Mouse (Mus musculus) cerebellum, adult 18-20 months (tissue): ENCODE measurements around the gene 1810049J17Rik.
"Not testable (repeated sequence)": the region's sequence is repeated elsewhere in the genome, so short reads cannot be mapped to it uniquely, and the experiment has no call there.

Experiments used
- DNase-seq, 2 experiments: peaks; one replicate each; pipeline ENCODE4 v3.0.0; 2021

The 1810049J17Rik gene

GRCm38 (mm10) chr15:12321788-12322621 lies at the start of gene 1810049J17Rik:
Gene 1810049J17Rik (minus strand): TSS chr15:12321899.
- peak in 1 of 2 experiments; percentile 43 for DNase-seq

DNA sequence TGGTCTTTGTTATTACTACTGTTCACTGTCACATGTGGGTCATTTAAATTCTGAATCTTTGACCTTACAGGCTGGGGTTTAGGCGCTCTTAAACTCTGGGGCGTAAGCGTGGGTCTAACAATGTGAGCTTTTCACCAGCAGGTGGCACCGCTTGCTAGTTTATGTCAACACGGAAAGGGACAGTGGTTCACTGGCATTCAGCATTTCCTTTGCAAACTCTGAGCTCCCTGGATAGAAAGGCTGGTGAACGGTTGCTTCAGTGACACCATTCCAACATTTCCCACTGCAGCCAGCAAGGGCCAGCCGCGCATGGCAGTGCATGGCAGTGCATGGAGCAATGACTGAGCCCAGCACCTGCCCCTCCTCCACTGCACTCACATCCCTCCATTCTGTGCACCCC lies 49.5 kb upstream of the 1810049J17Rik start:
- DNase-seq: peak; percentile 77 to 81

DNA sequence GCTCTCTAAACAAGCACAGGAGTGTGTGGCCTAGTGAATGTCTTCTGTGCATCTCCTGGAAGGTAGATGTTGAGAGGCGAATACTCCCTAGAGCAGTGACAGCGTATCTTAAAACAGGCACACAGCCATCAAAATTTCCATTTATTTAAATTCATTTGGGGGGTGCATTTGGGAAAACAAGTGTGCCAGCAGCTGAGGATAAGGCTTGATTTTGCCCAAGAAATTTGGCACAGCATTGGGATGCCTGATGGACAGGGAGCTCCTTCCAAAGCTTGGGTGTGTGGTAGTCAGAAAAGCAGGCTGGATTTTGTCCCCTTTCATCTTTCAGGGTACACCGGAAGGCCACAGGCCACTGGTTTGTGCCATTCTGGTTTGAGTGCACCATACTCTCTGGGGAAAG lies 48.4 kb upstream of the 1810049J17Rik start:
- DNase-seq: no peak

GRCm38 (mm10) chr15:12368850-12369249 lies 47.2 kb upstream of the 1810049J17Rik start:
- DNase-seq: no peak

DNA sequence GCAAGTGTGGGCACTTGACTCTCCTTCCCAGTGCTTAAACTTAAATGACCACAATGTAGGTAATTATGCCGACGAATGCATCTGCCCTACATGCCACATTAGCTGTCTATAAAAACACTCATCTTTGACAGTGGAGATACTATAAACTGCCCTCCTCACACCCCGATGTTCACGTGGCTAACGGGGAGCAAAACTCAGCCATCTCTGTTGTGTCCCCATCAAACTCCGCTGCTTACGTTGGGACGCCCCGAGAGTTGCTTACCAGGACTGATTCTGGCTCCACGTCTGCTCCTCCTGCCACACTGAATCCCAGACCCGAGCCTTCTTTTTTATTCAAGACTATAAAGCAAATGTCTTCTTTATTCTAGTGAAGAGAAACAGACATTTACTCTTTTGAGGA lies 46.7 kb upstream of the 1810049J17Rik start:
- no peak for DNase-seq

GRCm38 (mm10) chr15:12367306-12368080 lies 45.8 kb upstream of the 1810049J17Rik start:
- DNase-seq: no peak

DNA sequence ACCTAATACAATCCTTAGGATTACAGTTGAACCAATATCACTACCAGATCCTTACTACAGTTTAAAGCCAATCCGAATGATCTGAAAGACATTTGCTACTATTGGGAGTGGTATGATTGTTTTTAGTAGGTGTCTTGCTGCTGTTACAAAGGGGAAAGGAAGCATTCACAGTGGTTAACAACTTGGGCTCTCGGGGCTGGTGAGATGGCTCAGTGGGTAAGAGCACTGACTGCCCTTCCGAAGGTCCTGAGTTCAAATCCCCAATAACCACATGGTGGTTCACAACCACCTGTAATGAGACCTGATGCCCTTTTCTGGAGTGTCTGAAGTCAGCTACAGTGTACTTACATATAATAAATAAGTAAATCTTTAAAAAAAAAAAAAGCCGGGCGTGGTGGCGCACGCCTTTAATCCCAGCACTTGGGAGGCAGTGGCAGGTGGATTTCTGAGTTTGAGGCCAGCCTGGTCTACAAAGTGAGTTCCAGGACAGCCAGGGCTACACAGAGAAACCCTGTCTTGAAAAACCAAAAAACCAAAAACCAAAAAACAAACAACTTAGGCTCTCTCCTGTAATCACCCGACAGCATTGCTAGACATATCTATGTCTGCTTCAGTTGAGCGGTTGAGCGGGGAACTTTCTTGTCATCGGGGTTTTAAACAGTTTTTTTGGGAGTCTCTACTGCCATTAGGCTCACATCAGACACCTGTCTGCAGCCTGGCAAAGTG lies 45.0 kb upstream of the 1810049J17Rik start:
- DNase-seq: not testable (repeated sequence)

GRCm38 (mm10) chr15:12366072-12366469 lies 44.4 kb upstream of the 1810049J17Rik start:
- peak; percentile 42 to 51 for DNase-seq

- DNase-seq: no peak
These were observed 43.8 kb upstream of the 1810049J17Rik start for GRCm38 (mm10) chr15:12365416-12366071.

DNA sequence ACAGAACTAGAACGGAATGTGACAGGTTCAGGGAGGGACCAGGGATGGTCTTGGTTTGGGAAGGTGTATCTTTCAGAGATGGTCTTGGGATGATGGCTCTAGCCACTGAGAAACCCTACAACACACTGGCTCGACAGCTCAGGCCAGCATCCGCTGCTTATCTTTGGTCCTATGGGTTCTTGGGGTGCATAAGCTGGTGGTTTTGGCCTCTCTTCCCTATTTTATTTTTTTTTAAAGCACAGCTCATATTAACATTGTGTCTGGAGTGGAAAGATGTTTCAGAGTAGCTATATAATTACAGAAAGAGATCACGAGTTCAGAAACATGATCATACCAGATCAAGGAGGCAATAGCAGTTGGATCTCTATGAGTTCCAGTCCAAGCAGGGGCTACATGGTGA lies 42.4 kb upstream of the 1810049J17Rik start:
- no peak for DNase-seq

GRCm38 (mm10) chr15:12362701-12363040 lies 41.0 kb upstream of the 1810049J17Rik start:
- DNase-seq: no peak

GRCm38 (mm10) chr15:12362001-12362700 lies 40.5 kb upstream of the 1810049J17Rik start:
- DNase-seq: no peak

- DNase-seq: no peak
These were observed 39.0 kb upstream of the 1810049J17Rik start for GRCm38 (mm10) chr15:12360519-12361212.

- no peak for DNase-seq
These were observed 36.7 kb upstream of the 1810049J17Rik start for GRCm38 (mm10) chr15:12358384-12358783.

DNA sequence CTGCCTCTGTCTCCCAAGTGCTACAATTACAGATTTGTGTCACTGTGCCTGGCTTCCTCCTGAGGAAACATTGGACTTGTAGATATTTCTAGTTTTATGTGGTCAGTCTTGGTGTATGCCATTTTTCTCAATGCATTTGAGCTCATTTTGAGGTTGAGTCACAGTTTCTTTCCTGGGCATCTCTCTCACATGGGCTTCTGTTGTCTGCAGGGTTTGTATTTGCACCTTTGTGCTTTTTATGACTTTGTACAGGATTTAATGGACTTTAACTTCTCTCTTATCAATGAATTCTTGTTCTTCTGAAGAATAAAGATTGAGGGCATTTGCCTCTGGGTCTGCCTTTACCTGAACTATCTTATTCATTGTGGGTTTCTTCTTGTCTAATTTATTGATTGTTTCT lies 35.8 kb upstream of the 1810049J17Rik start:
- no peak for DNase-seq

DNA sequence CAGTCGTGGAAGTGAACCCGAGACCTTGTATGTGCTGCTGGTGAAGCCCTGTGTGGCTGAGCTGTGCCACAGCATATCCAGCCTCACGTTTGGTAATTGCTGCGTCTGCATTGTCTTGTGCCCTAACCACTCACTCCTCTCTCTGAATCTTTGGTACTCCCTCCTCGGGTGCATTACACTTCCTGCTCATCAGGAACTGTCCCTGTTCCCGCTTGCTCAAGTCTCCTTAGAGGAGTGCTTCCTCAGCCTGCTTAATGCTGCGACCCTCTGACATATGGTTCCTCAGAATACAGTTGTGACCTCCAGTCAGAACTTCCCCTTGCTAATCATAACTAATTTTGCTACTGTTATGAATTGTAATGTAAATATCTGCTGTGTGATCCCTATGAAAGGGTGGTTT lies 34.2 kb upstream of the 1810049J17Rik start:
- DNase-seq: no peak

GRCm38 (mm10) chr15:12355261-12355660 lies 33.6 kb upstream of the 1810049J17Rik start:
- no peak for DNase-seq

DNA sequence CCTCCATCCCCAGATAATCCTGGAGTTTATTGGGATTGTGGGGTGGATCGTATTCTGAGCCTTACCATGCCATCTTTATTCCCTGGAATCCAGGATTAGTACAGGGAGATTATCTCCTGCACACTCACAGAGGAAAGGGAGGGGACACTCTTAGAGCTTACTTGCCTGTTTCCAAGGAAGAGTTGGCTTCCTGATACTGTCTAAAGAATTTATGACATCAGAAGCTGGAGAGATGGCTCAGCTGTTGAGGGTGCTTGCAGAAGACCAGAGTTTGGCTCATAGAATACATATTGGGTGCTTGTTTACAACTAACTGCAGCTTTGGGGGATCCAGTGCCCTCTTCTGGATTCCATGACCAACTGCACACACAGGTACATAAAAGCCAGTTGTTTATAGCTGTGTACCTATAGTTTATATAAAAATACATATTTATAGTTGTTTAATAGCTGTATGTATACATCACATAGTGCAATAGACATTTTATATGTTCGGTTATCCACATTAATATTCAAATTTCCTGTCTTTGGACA lies 32.6 kb upstream of the 1810049J17Rik start:
- no peak for DNase-seq

DNA sequence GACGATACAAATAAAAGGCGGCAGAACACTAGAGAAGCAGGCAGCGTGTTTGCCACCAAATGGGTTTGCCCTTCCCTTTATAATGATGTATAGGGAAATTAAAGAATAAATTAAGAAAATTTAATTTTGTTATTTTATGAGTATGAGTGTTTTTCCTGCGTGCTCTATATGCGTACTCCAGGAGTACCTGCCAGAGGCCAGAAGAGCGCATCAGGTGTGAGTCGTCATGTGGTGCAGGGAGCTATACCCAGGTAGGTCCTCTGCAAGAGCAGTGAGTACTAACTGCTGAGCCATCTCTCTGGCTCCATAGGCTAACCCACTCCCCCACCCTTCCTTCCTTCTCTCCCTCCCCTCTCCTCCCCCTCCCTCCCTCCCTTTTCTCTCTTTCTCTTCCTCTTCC lies 29.8 kb upstream of the 1810049J17Rik start:
- DNase-seq: no peak

- no peak for DNase-seq
These were observed 28.1 kb upstream of the 1810049J17Rik start for GRCm38 (mm10) chr15:12349840-12350239.

DNA sequence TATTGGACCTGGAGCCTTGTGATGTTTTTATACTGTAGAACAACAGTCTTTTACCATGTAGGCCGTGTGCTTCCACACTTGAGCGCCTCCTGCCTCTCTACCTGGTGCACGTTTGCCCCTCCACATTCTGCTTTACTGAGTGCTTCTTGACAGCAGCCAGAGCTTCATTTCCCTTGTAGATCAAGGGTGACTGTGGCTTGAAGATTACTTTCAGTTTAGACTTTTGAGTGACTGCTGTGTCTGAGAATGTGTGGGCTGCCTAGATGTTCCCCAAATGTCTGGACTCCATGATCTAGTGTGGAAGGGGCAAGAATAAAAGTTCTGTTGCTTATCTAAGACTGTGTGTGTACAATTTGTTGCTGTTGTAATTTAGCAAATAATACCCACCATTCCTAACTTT lies 27.3 kb upstream of the 1810049J17Rik start:
- no peak for DNase-seq
